Mouse (Mus musculus) MEL-GATA-1-ER (cell line): ENCODE measurements around the gene Galk1.

Experiments
- DNase-seq: peaks from one replicate; pipeline ENCODE4 v3.0.0-alpha.2; 2012; ENCODE audit warnings: low read depth; ENCODE audit errors: extremely low read depth

The Galk1 gene

DNA sequence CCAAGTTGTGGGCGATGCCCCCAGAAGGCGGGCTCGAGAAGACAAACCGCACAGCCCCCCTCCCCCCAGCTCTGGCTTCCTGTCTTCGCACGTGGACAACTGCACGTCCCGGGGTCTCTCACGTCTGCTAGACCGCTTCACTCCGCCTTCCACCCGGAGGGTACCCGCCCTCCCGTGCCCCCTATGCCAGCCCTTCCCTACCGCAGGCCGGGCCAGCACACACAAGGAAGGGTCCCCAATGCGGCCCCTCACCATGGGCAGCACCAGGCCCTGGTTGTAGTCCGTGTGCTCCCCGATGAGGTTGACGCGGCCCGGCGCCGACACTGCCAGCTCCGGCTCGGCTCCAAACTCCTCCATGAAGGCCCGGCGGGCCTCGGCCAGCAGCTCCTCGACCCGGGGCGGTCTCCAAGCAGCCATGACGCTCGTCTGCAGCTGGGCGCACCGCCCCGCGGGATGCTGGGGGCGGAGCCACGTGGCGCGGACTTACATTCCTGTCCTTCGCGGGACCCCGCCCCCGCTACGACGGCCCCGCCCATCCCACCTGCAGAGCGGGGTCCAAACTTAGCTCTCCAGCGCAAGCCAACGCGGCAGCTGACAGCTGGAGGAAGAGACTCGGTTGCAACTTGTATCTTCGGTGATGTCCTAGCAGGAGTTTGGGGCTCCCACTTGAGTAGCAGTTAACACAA is at the start of gene Galk1:
Gene Galk1, minus strand, starts transcription at position 458 of the 686 bp plus-strand sequence.
- peak; percentile 75 for DNase-seq

DNA sequence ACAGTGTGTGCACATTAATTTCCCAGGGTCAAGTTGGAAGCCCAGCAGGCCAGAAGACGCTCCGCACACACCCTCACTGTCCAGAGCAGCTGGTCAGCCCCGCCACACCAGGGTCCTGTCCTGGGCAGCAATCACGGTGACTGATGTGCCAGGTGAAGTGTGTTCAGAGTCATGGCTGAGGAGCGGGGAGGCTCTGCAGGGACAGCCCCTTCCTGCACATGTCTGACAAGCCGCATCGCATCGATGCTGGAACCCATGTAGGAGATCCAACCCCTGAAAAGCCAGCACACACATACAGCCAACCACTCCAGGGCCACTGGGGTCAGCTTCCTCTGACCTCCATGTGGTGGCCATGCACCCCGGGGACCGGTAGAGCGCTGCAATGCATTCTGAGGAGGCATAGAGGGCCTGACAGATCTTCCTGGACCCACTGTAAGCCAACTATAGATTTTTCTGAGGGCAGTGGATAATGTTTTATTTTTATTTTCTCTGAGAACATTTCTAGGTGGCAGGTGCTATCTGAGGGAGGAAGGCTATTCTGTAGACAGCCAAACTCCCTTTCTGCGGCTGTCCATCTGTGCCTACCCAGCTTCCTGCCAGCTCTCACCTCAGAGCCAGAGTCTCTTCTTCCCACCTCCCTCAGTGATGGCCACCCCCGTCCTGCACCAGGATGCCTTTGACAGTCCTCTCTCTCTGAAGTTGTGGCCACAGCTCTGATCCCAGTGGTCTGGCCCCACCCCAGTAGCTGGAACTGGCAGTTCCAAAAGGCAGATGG is 49.3 kb upstream of the Galk1 start:
- no peak for DNase-seq

DNA sequence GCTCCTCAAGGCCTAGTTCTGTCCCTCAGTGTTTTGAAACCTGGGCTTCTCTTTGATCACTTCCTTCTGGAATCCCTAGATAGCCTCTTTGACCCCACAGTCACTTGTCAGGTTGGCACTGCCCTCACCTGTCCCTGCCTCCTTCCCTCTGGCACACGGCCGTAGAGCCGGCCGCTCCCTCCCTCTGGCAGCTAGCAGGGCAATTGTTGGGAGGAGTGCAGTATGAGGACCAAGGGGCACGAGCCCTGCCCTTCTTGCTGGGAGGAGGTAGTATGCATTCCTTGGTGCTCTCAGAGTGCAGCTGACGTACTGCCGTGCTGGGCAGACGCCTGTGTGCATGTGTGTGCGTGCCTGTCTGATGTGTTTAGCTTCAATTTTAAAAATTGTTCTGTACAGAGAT is 48.1 kb upstream of the Galk1 start:
- DNase-seq = no peak

DNA sequence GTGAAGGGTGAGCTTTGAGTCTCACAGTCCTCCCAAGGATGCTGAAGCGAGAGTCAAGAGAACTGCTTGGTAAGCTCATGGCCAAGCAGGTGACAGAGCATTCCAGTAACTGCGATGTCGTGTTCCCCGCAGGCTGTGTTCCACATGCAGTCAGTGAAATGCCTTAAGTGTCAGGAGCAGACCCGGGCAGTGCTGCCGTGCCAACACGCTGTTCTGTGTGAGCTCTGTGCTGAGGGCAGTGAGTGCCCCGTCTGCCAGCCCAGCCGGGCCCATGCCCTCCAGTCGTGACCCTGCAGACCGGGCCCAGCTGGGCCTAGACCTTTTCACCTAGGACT is 47.1 kb upstream of the Galk1 start:
- no peak for DNase-seq

DNA sequence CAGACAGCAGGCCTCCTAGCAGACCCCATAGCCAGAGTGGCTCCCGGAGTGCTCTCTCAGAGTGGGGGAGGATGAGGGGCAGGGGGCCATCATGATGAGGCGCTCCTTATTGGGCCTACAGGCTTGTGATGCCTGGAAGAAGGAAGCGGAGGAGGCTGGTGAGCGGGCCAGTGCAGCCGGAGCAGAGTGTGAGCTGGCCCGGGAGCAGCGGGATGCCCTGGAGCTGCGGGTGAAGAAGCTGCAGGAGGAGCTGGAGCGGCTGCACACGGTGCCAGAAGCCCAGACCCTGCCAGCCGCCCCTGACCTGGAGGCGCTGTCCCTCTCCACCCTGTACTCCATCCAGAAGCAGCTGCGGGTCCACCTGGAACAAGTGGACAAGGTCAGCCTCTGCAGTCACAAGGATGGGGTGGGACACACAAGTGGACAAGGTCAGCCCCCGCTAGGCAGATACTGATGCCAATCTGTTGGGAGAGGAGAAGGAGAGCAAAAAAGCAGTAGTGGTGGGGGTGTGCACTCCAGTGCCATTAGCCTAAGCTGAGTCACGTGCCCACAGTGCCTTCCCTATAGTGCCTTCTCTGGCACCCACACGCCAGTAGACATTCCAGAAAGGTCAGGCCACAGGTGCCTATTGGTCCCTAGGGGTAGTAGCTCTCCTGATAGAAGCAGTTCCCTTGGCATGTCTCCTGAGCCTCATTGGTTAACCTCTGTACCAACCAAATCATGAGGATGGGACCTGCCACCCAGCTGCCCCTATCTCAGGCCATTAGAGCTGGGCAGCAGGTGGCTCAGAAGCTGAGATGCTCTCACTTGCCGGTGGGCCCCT is 46.6 kb upstream of the Galk1 start:
- no peak for DNase-seq

DNA sequence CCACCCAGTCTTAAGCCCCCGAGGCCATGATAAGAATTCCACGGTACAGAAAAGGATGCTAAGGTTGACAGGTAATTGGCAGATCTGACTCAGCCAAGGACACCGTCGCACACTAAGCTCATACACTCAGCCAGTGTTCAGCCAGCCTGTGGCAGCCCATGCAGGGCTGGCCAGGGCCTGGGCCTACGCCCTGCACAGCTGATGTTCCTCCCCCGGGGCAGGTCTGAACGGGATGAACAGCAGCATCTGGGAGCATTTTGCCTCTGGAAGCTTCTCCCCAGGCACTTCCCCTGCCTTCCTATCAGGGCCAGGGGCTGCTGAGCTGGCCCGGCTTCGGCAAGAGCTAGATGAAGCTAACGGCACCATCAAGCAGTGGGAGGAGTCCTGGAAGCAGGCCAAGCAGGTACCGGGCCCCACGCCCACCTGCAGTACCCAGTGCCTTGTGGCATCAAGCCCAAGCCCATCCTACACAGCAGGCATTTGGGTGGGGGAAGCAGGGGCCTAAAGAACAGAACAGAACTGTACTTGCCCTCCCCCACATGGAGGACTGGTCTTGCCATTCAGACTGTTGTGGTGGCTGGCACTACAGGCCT is 45.6 kb upstream of the Galk1 start:
- DNase-seq = no peak

DNA sequence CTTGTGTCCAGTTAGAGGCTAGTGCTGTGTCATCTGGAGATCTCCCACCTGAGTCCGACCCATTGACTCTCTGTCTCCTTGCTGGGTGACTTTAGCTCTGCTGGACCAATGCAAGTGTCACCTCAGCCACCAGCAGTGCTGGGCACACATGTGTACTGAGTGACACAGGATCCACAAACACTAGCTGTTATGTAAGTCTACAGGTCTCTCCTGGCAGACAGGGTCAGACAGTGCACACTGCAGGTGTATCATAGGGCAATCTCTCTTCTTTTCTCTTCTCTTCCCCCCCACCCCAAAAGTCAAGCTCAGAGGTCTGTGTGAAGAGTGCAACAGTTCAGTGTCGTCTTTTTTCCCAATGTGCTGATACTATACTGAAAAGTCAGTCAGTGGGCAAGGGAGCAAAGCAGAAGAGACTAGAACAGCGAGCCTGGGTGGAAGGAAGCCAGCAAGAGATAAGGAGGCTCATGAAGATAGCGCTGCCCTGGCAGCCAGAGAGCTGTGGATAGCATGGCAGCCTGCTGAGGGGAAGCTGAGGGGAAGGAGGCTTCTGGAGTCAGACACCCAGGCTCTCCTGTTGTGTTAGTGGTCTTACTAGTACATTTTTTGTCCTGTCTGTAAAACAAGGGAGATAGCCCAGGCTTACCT is 44.8 kb upstream of the Galk1 start:
- DNase-seq = peak; percentile 85

DNA sequence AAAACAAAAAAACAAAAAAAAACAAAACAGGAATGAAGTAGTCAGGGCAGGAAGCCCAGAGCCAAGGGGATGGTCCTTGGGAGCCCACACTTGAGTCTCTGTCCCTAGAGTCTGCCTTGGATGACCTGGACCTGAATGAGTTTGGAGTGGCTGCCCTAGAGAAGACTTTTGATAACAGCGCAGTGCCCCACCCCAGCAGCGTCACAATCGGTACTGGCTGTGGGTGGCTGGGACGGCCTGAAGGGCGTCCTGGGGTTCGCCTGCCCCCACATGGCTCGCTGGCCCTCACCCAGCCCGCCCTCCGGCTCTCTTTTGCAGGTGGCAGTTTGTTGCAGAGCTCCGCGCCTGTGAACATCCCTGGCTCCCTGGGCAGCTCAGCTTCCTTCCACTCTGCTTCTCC is 43.4 kb upstream of the Galk1 start:
- no peak for DNase-seq

DNA sequence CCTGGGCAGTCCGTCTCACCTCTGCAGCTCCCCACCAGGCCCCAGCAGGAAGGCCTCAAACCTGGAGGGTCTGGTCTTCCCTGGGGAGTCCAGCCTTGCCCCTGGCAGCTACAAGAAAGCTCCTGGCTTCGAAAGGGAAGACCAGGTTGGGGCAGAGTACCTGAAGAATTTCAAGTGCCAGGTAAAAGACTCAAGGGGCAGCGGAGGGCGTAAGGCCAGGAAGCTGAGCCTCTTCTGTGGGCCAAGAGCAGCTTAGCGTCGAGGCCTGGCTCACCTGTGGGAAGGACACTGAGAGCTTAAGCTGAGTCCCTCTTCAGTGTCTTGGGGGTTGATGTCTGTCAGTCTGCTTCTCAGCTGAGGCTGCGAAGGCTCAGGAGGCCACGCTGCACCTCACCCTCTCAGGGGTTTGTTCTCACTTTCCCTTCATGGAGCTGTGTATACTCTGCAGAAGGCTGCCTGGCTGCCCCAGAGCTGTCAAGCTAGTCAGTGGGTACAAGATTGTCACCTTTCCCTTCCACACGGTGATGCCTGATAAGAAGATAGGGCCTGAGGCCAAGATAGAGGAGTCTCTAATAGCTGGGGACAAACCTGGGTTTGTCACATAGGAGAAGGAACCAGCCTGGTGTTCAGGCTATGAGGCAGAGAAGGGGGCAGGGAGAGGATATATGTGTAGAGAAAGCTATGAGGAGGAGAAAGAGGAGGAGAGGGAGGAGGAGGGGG is 41.2 kb upstream of the Galk1 start:
- peak; percentile 29 for DNase-seq

DNA sequence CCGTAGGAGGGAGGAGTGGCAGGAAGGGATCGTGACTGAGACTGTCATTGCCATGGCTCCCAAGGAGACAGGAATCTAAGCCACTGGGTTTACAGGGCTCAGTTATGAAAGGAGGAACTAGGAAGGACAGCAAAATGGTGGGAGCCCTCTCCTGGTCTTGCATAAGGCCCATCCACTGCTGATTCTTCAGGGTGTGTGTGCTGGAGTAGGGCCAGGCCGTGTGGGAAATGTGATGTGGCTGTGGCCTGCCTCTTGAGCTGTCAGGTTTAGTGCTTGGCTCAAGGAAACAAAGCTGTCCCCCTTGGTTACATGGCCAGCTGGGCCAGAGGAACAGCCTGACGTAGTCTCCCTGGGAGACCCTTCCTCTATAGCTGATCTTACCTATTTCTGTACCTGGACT is 37.7 kb upstream of the Galk1 start:
- DNase-seq = no peak

DNA sequence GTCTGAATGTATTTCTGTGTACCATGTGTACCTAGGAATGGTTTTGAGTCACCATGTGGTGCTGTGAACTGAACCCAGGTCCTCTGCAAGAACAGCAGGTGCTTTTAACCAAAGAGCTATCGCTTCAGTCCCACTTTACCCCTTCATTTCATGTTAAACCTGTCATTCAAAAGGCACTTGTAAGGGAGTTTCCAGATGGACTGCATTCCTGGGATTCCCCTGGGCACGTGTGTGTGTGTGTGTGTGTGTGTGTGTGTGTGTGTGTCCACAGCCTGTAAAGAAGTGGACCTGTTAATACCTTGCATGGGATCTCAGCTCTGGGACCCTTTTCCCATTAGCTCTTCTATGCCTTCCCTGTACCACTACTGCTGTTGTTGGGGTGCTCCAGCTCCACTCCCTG is 37.1 kb upstream of the Galk1 start:
- DNase-seq = no peak

DNA sequence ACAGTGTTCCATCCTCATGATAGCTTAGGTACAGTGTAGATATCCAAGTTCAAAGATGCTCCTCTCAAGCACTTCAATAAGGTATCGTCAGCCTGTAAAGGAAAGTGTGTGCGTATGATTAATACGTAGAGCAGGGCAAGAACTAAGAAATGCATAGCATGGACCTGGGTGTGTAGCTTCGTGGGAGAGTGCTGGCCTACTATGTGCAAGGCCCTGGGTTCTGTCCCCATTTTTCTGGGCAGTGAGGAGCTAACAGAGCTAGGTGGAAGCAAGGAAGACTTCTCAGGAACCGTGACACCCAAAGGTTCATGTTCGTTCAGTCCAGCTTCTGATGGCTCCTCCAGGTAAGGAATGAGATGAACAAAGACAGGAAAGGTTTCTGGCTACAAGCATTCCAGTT is 32.7 kb upstream of the Galk1 start:
- DNase-seq = no peak

DNA sequence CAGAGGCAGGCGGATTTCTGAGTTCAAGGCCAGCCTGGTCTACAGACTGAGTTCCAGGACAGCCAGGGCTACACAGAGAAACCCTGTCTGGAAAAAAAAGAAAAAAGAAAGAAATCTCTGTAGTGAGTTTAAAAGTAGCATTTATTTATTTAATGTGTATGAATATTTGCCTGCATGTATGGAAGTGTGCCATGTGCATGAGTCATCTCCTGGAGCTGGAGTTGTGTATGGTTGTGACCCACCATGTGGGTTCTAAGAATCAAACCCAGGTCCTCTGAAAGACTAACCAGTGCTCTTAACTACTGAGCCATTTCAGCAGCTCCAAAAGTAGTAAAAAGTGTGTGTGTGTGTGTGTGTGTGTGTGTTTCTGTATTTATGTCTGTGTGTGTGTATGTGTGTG is 30.8 kb upstream of the Galk1 start:
- DNase-seq = no peak

DNA sequence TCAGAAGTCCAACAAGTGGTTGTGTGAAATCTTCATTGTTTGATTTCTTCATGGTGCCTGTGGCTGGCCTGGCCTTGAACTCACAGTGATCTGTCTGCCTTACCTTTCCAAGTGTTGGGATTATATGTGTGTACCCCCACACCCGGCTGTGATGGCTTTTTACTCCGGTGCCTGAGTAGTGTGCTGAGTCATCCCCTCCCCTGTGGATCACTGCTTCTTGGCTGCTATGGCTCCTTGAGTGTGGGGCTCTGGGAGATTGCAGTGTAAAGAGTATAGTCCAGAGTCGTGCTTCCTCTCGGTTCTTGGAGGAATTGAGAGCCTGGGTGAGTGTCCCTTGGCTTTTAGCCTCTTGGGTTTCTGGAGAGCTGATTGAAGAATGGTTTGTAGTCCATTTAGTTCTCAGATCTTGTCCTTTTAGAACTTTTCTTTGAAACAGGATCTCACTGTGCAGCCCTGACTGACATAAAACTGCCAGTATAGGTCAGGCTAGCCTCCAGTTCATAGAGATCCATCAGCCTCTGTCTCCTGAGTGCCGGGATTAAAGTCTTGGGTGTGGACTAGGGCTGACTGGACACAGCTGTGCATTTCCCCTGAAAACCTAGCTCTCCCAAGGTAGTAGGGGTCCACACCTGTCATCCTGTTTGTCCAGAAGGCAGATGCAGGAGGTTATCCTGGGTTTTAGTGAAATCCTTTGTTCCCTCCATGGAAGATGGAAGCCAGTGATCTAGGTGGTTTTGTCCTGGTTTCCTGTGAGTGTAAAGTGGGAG is 30.0 kb upstream of the Galk1 start:
- no peak for DNase-seq

DNA sequence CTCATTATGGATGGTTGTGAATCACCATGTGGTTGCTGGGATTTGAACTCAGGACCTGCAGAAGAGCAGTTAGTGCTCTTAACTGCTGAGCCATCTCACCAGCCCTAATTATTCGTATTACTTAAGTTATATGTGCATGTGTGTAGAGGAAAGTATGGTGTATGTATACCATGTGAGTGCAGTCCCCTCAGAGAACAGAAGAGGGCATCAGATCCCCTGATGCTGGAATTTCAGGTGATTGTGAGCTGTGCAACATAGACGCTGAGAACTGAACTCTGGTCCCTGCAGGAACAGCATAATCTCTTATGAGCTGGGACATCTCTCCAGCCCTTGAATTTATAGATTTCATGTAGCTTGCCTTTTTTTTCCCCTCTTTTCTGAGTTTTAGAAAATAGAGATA is 29.3 kb upstream of the Galk1 start:
- no peak for DNase-seq

DNA sequence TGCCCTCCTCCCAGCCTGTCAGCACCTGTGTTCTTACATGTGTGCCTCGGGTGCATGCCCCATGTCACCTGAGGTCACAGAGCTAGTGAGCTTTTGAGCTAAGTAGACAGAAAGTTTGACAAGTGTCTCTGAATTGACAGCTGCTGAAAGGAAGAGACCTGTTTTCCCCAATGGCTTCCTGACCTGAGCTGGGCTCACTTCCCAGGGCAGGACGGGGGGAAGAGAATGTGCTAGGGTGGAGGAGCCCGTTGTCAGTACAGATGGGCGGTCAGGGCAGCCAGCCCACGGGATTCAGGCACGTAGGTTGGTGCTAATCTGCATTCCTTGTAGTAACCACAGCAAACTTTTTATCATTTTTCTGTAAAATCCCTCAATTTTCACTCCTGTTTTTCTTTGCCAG is 28.1 kb upstream of the Galk1 start:
- no peak for DNase-seq

DNA sequence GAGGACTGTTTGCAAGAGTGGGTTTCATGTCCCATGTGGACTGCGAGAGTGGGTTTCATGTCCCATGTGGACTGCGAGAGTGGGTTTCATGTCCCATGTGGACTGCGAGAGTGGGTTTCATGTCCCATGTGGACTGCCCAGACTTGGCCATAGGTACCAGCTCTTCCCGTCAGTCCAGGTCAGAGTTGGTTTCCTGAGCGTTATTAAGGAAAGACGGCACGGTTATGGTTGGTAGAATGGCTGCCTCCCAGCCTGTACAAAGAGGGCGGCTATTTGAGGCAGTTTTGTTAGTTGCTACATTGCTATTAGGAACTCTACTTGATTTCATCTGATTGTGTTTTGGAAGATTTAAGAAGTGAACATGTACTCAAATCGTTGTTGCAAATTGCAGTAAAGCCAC is 25.3 kb upstream of the Galk1 start:
- DNase-seq = no peak

DNA sequence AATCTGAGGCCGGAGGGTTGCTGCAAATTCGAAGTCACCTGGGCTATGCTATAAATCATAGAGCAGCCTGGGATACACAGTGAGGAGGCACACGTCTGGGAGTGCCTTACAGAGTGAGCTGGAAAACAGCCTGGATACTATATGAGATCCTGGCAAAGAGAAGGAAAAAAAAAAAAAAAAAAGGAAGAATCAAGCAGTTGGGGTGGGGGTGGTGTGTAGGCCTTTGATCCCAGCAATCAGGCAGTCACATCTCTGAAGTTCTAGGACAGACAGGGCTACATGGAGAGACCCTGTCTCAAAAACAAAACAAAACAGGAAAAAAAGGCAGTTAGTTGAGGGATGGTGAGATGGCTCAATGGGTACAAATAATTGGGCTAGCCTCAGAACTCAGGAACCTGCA is 24.2 kb upstream of the Galk1 start:
- no peak for DNase-seq

DNA sequence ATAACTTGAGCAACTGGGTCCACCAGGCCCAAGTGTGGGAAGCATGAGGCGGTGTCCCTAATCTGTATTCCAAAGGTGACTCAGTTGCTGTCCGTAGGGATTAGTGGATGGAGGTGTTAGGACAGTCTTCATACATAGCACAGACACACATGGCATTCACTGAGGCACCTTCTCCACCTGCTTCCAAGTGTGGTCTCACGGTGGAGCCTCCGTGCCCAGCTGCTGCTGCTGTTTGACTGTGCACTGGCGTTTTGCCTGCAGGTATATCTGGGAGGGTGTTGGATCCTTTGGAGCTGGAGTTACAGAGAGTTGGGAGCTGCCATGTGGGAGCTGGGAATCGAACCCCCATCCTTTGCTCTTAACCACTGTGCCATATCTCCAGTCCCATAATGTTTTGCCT is 22.1 kb upstream of the Galk1 start:
- no peak for DNase-seq
